Mouse (Mus musculus) brown adipose tissue, adult 24 weeks (tissue): ENCODE data around the gene Slit1. TPM values are rescaled to one million over a fixed set of nuclear protein-coding genes. Genes with fewer than 3 reads are reported as not detected.

Experiments
- H3K27ac ChIP-seq: fragments of 200-500 bp; replicated peaks from 2 replicates; pipeline ENCODE4 v1.5.1; 2012; ENCODE audit warnings: low read depth, mild to moderate bottlenecking, low read length
- H3K4me1 ChIP-seq: fragments of 200-500 bp; 2 replicates; pipeline ENCODE4 v1.6.1; 2012; ENCODE audit warnings: low read length, mixed read lengths; ENCODE audit not compliant: control insufficient read depth, insufficient read depth, insufficient read length
- H3K4me3 ChIP-seq: fragments of 200-500 bp; 2 replicates; pipeline ENCODE4 v1.5.1; 2012; ENCODE audit warnings: low read depth, mild to moderate bottlenecking, low read length, moderate library complexity; ENCODE audit not compliant: insufficient read depth
- polyA plus RNA-seq: library from polyadenylated mRNA; stranded (reverse); fragments of >200 nt; gene quantifications from 2 replicates; pipeline ENCODE4 v1.2.4, GENCODE M21; 2012; ENCODE audit not compliant: missing spikeins, insufficient read depth, insufficient read length

The Slit1 gene
- polyA plus RNA-seq, 1 experiment: not detected

GRCm38 (mm10) chr19:41707850-41708249 lies 35.6 kb downstream of the Slit1 start:
- H3K4me1 ChIP-seq: no peaks in the 10 kb centered on the region
- no peak overlapping the region for H3K4me3 ChIP-seq
- no peak overlapping the region for H3K27ac ChIP-seq

GRCm38 (mm10) chr19:41706094-41706828 lies 37.2 kb downstream of the Slit1 start:
- H3K27ac ChIP-seq: no peak overlapping the region
- no peaks in the 10 kb centered on the region for H3K4me1 ChIP-seq
- no peak overlapping the region for H3K4me3 ChIP-seq

- no peak overlapping the region for H3K4me3 ChIP-seq
- H3K27ac ChIP-seq: no peak overlapping the region
- H3K4me1 ChIP-seq: no peaks in the 10 kb centered on the region
Observed at GRCm38 (mm10) chr19:41705416-41705815, 38.0 kb downstream of the Slit1 start.

GRCm38 (mm10) chr19:41702638-41703037 lies 40.8 kb downstream of the Slit1 start:
- H3K27ac ChIP-seq: no peak overlapping the region
- H3K4me1 ChIP-seq: no peaks in the 10 kb centered on the region
- H3K4me3 ChIP-seq: no peak overlapping the region

GRCm38 (mm10) chr19:41698857-41699424 lies 44.5 kb downstream of the Slit1 start:
- Histone ChIP-seq H3K27ac (no peak overlapping the region), H3K4me1 (no peaks in the 10 kb centered on the region), H3K4me3 (no peak overlapping the region)

- no peak overlapping the region for H3K4me3 ChIP-seq
- H3K4me1 ChIP-seq: no peaks in the 10 kb centered on the region
- H3K27ac ChIP-seq: no peak overlapping the region
Observed at GRCm38 (mm10) chr19:41697807-41698515, 45.5 kb downstream of the Slit1 start.

GRCm38 (mm10) chr19:41697111-41697806 lies 46.2 kb downstream of the Slit1 start:
- Histone ChIP-seq H3K4me1 (no peaks in the 10 kb centered on the region), H3K4me3 (no peak overlapping the region), H3K27ac (no peak overlapping the region)

GRCm38 (mm10) chr19:41696443-41696842 lies 47.0 kb downstream of the Slit1 start:
- H3K27ac ChIP-seq: no peak overlapping the region
- H3K4me1 ChIP-seq: no peaks in the 10 kb centered on the region
- H3K4me3 ChIP-seq: no peak overlapping the region

GRCm38 (mm10) chr19:41695046-41695445 lies 48.4 kb downstream of the Slit1 start:
- no peaks in the 10 kb centered on the region for H3K4me1 ChIP-seq
- H3K27ac ChIP-seq: no peak overlapping the region
- no peak overlapping the region for H3K4me3 ChIP-seq

GRCm38 (mm10) chr19:41694610-41695009 lies 48.9 kb downstream of the Slit1 start:
- H3K27ac ChIP-seq: no peak overlapping the region
- no peak overlapping the region for H3K4me3 ChIP-seq
- no peaks in the 10 kb centered on the region for H3K4me1 ChIP-seq

GRCm38 (mm10) chr19:41693727-41694126 lies 49.7 kb downstream of the Slit1 start:
- Histone ChIP-seq H3K4me3 (no peak overlapping the region), H3K4me1 (no peaks in the 10 kb centered on the region), H3K27ac (no peak overlapping the region)

GRCm38 (mm10) chr19:41690064-41690463 lies 53.4 kb downstream of the Slit1 start:
- no peak overlapping the region for H3K4me3 ChIP-seq
- no peaks in the 10 kb centered on the region for H3K4me1 ChIP-seq
- H3K27ac ChIP-seq: no peak overlapping the region

- Histone ChIP-seq H3K4me3 (no peak overlapping the region), H3K4me1 (no peaks in the 10 kb centered on the region), H3K27ac (no peak overlapping the region)
Observed at GRCm38 (mm10) chr19:41688251-41688650, 55.2 kb downstream of the Slit1 start.

GRCm38 (mm10) chr19:41687836-41688235 lies 55.6 kb downstream of the Slit1 start:
- Histone ChIP-seq H3K4me1 (no peaks in the 10 kb centered on the region), H3K27ac (no peak overlapping the region), H3K4me3 (no peak overlapping the region)

GRCm38 (mm10) chr19:41686194-41686593 lies 57.3 kb downstream of the Slit1 start:
- no peak overlapping the region for H3K27ac ChIP-seq
- H3K4me3 ChIP-seq: no peak overlapping the region
- no peaks in the 10 kb centered on the region for H3K4me1 ChIP-seq
